Mouse (Mus musculus) hindbrain, embryonic 11.5 days (tissue): Measurements from ENCODE around the gene Wdtc1. TPM values are rescaled to one million over a fixed set of nuclear protein-coding genes. Genes with fewer than 3 reads are reported as not detected.

Experiments used
- ATAC-seq: fragments of 200-750 bp; cut with Nextera tagmentation; 2 replicates; pipeline ENCODE4 v1.8.0; 2017; ENCODE audit warnings: mild to moderate bottlenecking, moderate TSS enrichment, moderate library complexity; ENCODE audit not compliant: low FRiP score
- DNase-seq: peaks from one replicate; pipeline ENCODE4 v3.0.0-alpha.2; 2015; ENCODE audit warnings: low spot score
- H3K27ac ChIP-seq: fragments of 300-500 bp; sonication (generic); 2 replicates; pipeline ENCODE4 v1.5.1; 2014; ENCODE audit warnings: mild to moderate bottlenecking, low read depth, low read length
- H3K27me3 ChIP-seq: fragments of 300-500 bp; sonication (generic); 2 replicates; pipeline ENCODE4 v1.6.1; 2014; ENCODE audit warnings: mild to moderate bottlenecking, low read length, moderate library complexity, mixed read lengths; ENCODE audit not compliant: control insufficient read depth, insufficient read depth
- H3K36me3 ChIP-seq: fragments of 300-500 bp; sonication (generic); 2 replicates; pipeline ENCODE4 v1.6.1; 2014; ENCODE audit warnings: mild to moderate bottlenecking, low read length, moderate library complexity, mixed read lengths; ENCODE audit not compliant: control insufficient read depth, insufficient read depth
- H3K4me1 ChIP-seq: fragments of 300-500 bp; sonication (generic); replicated peaks from 2 replicates; pipeline ENCODE4 v1.6.1; 2014; ENCODE audit warnings: low read length, mixed read lengths; ENCODE audit not compliant: control insufficient read depth, insufficient read depth
- H3K4me2 ChIP-seq: fragments of 300-500 bp; sonication (generic); replicated peaks from 2 replicates; pipeline ENCODE4 v1.6.1; 2014; ENCODE audit warnings: mild to moderate bottlenecking, low read depth, low read length
- H3K4me3 ChIP-seq: fragments of 300-500 bp; sonication (generic); 2 replicates; pipeline ENCODE4 v1.5.1; 2014; ENCODE audit warnings: low read depth, low read length
- H3K9ac ChIP-seq: fragments of 300-500 bp; sonication (generic); 2 replicates; pipeline ENCODE4 v1.6.1; 2014; ENCODE audit warnings: low read depth, low read length
- H3K9me3 ChIP-seq: fragments of 300-500 bp; sonication (generic); 2 replicates; pipeline ENCODE4 v1.6.1; 2016; ENCODE audit warnings: low read length; ENCODE audit not compliant: control insufficient read depth
- WGBS: fragments of 180-500 bp; shearing (Covaris S2); extraction: QIAGEN DNeasy Blood & Tissue Kit; methylation state at CpG from one replicate; pipeline ENCODE4 v1.1.7; 2014; 5-methylcytosine and 5-hydroxymethylcytosine counted together
- polyA plus RNA-seq: library from polyadenylated mRNA; unstranded; fragments of >200 nt; fragmentation: Nextera tagmentation; extraction: Ambion mirVana; gene quantifications from 2 replicates; pipeline ENCODE4 v1.2.1, GENCODE M21; 2014

Wdtc1 gene
- polyA plus RNA-seq, 1 experiment from 2014 or later: 23.4 TPM

GRCm38 (mm10) chr4:133370298-133371274 is 17.3 kb upstream of the Wdtc1 start:
- DNase-seq (no peak), ATAC-seq (no peak)
- H3K4me3 ChIP-seq: peak overlapping the region; percentile 50
- H3K4me2 ChIP-seq: peak overlapping the region; percentile 80
- peaks cover 14% of the 10 kb centered on the region for H3K4me1 ChIP-seq
- H3K9ac ChIP-seq: peak overlapping the region; percentile 74
- H3K9me3 ChIP-seq: no peaks in the 10 kb centered on the region
- H3K36me3 ChIP-seq: no peaks in the 10 kb centered on the region
- H3K27ac ChIP-seq: no peak overlapping the region
- 74% methylated on average over 22 of the region's 22 CpGs for WGBS
- no peaks in the 10 kb centered on the region for H3K27me3 ChIP-seq

GRCm38 (mm10) chr4:133369553-133370297 is 16.4 kb upstream of the Wdtc1 start, which contains the start of gene Slc9a1:
TSS of gene Slc9a1 (plus strand) at chr4:133369706.
- Histone ChIP-seq H3K36me3 (no peaks in the 10 kb centered on the region), H3K4me3 (peak within 1 kb of the TSS; percentile 50), H3K4me2 (peak within 1 kb of the TSS; percentile 80), H3K27me3 (no peaks in the 10 kb centered on the region), H3K9me3 (no peaks in the 10 kb centered on the region), H3K27ac (peak within 1 kb of the TSS; percentile 42; the same call in 1 of the 2 replicates), H3K4me1 (peaks cover 14% of the 10 kb centered on the region), H3K9ac (peak within 1 kb of the TSS; percentile 74)
- WGBS: under 1% methylated on average over 40 of the region's 40 CpGs
- peak; percentile 93 for DNase-seq
- peak; percentile 94 for ATAC-seq

DNA sequence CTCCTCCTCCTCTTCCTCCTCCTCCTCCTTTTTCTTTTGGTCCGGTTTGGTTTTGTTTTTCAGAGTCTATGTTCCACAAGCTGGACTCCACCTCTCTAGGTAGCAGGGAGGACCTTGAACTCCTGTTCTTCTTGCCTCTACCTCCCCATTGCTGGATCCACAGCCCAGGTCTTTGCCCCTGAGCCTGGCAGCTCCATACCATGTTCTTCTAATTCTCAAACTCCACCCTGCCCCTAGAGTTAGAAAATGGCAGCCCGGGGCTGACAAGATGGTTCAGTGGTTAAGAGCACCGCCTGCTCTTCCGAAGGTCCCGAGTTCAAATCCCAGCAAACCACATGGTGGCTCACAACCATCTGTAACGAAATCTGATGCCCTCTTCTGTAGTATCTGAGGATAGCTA is 1.4 kb upstream of the Wdtc1 start:
- DNase-seq: no peak
- no peaks in the 10 kb centered on the region for H3K36me3 ChIP-seq
- no peaks in the 10 kb centered on the region for H3K27me3 ChIP-seq
- H3K4me2 ChIP-seq: no peak overlapping the region
- no peaks in the 10 kb centered on the region for H3K9me3 ChIP-seq
- no peak overlapping the region for H3K4me3 ChIP-seq
- ATAC-seq: no peak
- no peaks in the 10 kb centered on the region for H3K4me1 ChIP-seq
- WGBS: 95% methylated on average over 6 of the region's 6 CpGs
- no peak overlapping the region for H3K27ac ChIP-seq
- H3K9ac ChIP-seq: no peak overlapping the region

GRCm38 (mm10) chr4:133352797-133353196 is 484 bp downstream of the Wdtc1 start:
- 70% methylated on average over 10 of the region's 10 CpGs for WGBS
- H3K9me3 ChIP-seq: no peaks in the 10 kb centered on the region
- no peak overlapping the region for H3K9ac ChIP-seq

DNA sequence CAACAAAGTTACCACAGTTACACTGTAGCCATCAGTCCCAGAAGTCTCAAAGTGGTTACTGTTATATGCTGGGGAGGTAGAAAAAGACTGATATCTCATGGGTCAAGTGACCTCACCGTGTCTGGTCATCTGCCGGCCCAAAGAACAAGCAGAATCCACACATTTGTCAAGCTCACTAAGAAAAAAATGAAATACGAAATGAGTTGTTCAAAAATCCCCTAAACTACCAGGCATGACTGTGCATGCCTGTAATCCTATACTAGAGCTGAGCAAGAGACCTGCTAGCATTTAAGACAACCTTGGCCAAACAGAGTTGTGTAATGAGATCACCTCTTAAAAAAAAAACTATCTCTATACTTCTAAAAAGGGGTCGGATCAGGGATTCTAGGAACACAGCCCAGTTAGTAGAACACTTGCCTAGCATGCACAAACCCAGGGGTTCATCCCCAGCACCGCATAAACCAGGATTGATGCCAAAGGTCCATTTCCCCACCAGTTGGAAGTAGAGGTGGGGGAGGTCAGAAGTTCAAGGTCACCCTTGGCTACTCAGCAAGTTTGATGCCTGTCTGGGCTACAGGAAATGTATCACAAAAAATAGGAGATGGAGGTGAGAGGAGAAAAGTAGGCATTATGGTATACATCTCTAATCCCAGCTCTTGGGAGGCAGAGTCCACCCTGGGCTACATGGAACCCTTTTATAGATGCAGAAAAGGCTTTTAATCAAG is 5.1 kb downstream of the Wdtc1 start:
- no peak overlapping the region for H3K9ac ChIP-seq
- DNase-seq (no peak), ATAC-seq (no peak)
- WGBS: 85% methylated on average over 5 of the region's 5 CpGs
- no peak overlapping the region for H3K27ac ChIP-seq
- no peak overlapping the region for H3K4me2 ChIP-seq
- no peaks in the 10 kb centered on the region for H3K4me1 ChIP-seq
- no peaks in the 10 kb centered on the region for H3K27me3 ChIP-seq
- H3K36me3 ChIP-seq: no peaks in the 10 kb centered on the region
- H3K9me3 ChIP-seq: no peaks in the 10 kb centered on the region
- H3K4me3 ChIP-seq: no peak overlapping the region

More at GRCm38 (mm10) chr4:133352797-133353196, 484 bp downstream of the Wdtc1 start:
- ATAC-seq: no peak
- DNase-seq: no peak
- H3K4me2 ChIP-seq: no peak overlapping the region
- H3K4me1 ChIP-seq: no peaks in the 10 kb centered on the region
- H3K4me3 ChIP-seq: no peak overlapping the region
- H3K27me3 ChIP-seq: no peaks in the 10 kb centered on the region
- H3K27ac ChIP-seq: no peak overlapping the region
- H3K36me3 ChIP-seq: no peaks in the 10 kb centered on the region

GRCm38 (mm10) chr4:133347624-133348023 is 5.7 kb downstream of the Wdtc1 start:
- Histone ChIP-seq H3K9me3 (no peaks in the 10 kb centered on the region), H3K4me2 (no peak overlapping the region), H3K27me3 (no peaks in the 10 kb centered on the region), H3K9ac (no peak overlapping the region), H3K27ac (no peak overlapping the region), H3K36me3 (no peaks in the 10 kb centered on the region), H3K4me3 (no peak overlapping the region), H3K4me1 (no peaks in the 10 kb centered on the region)
- WGBS: 70% methylated on average over 4 of the region's 4 CpGs
- ATAC-seq (no peak), DNase-seq (no peak)

- DNase-seq (no peak), ATAC-seq (no peak)
- no peaks in the 10 kb centered on the region for H3K36me3 ChIP-seq
- WGBS: 86% methylated on average over 4 of the region's 4 CpGs
- H3K4me2 ChIP-seq: no peak overlapping the region
- no peaks in the 10 kb centered on the region for H3K9me3 ChIP-seq
- H3K27ac ChIP-seq: no peak overlapping the region
- H3K27me3 ChIP-seq: no peaks in the 10 kb centered on the region
- no peak overlapping the region for H3K4me3 ChIP-seq
- H3K9ac ChIP-seq: no peak overlapping the region
- H3K4me1 ChIP-seq: no peaks in the 10 kb centered on the region
Measured at GRCm38 (mm10) chr4:133346577-133346976, 6.7 kb downstream of the Wdtc1 start.

- ATAC-seq (no peak), DNase-seq (no peak)
- H3K36me3 ChIP-seq: no peaks in the 10 kb centered on the region
- no peaks in the 10 kb centered on the region for H3K4me1 ChIP-seq
- H3K27ac ChIP-seq: no peak overlapping the region
- no peaks in the 10 kb centered on the region for H3K9me3 ChIP-seq
- H3K9ac ChIP-seq: no peak overlapping the region
- no peak overlapping the region for H3K4me3 ChIP-seq
- H3K4me2 ChIP-seq: no peak overlapping the region
- 89% methylated on average over 6 of the region's 6 CpGs for WGBS
- no peaks in the 10 kb centered on the region for H3K27me3 ChIP-seq
Measured at GRCm38 (mm10) chr4:133345702-133346101, 7.6 kb downstream of the Wdtc1 start.
